Mouse (Mus musculus) myocyte (in vitro differentiated cells): Measurements from ENCODE around the gene Myl4. TPM values are rescaled to one million over a fixed set of nuclear protein-coding genes. Genes with fewer than 3 reads are reported as not detected.

ENCODE experiments used
- H3K27me3 ChIP-seq: one replicate; pipeline ENCODE4 v1.6.1; 2011; ENCODE audit not compliant: control insufficient read depth, insufficient read depth, insufficient read length
- H3K36me3 ChIP-seq: one replicate; pipeline ENCODE4 v1.6.1; 2011; ENCODE audit not compliant: control insufficient read depth, insufficient read depth
- H3K4me2 ChIP-seq: one replicate; pipeline ENCODE4 v1.6.1; 2011; ENCODE audit warnings: low read depth, control low read depth
- H3K4me3 ChIP-seq: one replicate; pipeline ENCODE4 v1.5.1; 2011; ENCODE audit warnings: mild to moderate bottlenecking, control low read depth, moderate library complexity
- H3K79me2 ChIP-seq: one replicate; pipeline ENCODE4 v1.6.1; 2011; ENCODE audit not compliant: control insufficient read depth, insufficient read depth
- H3ac ChIP-seq: one replicate; pipeline ENCODE4 v1.6.1; 2011; ENCODE audit not compliant: control insufficient read depth, insufficient read length
- CEBPB ChIP-seq: IDR thresholded peaks from 2 replicates; pipeline ENCODE4 v1.6.1; 2011; ENCODE audit warnings: mild to moderate bottlenecking, moderate library complexity; ENCODE audit not compliant: poor library complexity, insufficient read depth, severe bottlenecking
- E2F4 ChIP-seq: IDR thresholded peaks from one replicate; pipeline ENCODE4 v1.6.1; 2011; ENCODE audit warnings: mild to moderate bottlenecking, control low read depth, moderate library complexity; ENCODE audit not compliant: insufficient read depth
- MAX ChIP-seq: IDR thresholded peaks from one replicate; pipeline ENCODE4 v1.6.1; 2011; ENCODE audit warnings: low read depth, mild to moderate bottlenecking, control low read depth
- MYOD1 ChIP-seq, 3 experiments: IDR thresholded peaks; one replicate each; pipeline ENCODE4 v1.6.1; 2011; ENCODE audit warnings: control low read depth in 2 of 3, low read depth in 2 of 3, mild to moderate bottlenecking in 2 of 3, moderate library complexity in 1 of 3; ENCODE audit not compliant: insufficient read length in 2 of 3, control insufficient read depth in 1 of 3
- MYOG ChIP-seq, 3 experiments: IDR thresholded peaks; one replicate each; pipeline ENCODE4 v1.6.1; 2011; ENCODE audit warnings: control low read depth in 2 of 3, low read depth in 2 of 3, mild to moderate bottlenecking in 2 of 3; ENCODE audit not compliant: insufficient read length in 2 of 3, control insufficient read depth in 1 of 3, insufficient read depth in 1 of 3
- POLR2A ChIP-seq: IDR thresholded peaks from one replicate; pipeline ENCODE4 v1.6.1; 2011; ENCODE audit warnings: low read depth, mild to moderate bottlenecking, control low read depth, moderate library complexity; ENCODE audit not compliant: insufficient read length
- POLR2AphosphoS2 ChIP-seq: IDR thresholded peaks from one replicate; pipeline ENCODE4 v1.6.1; 2011; ENCODE audit warnings: low read depth, control low read depth; ENCODE audit not compliant: insufficient read length
- REST ChIP-seq: IDR thresholded peaks from one replicate; pipeline ENCODE4 v1.6.1; 2011; ENCODE audit warnings: mild to moderate bottlenecking, control low read depth, moderate library complexity; ENCODE audit not compliant: insufficient read depth, insufficient read length
- SRF ChIP-seq: IDR thresholded peaks from one replicate; pipeline ENCODE4 v1.6.1; 2011; ENCODE audit warnings: low read depth; ENCODE audit not compliant: control insufficient read depth, insufficient read length
- TCF12 ChIP-seq: IDR thresholded peaks from one replicate; pipeline ENCODE4 v1.6.1; 2011; ENCODE audit warnings: mild to moderate bottlenecking, control low read depth; ENCODE audit not compliant: poor library complexity, insufficient read depth, severe bottlenecking
- TCF3 ChIP-seq: IDR thresholded peaks from one replicate; pipeline ENCODE4 v1.6.1; 2011; ENCODE audit warnings: low read depth, control low read depth; ENCODE audit not compliant: insufficient read length
- USF1 ChIP-seq: IDR thresholded peaks from one replicate; pipeline ENCODE4 v1.6.1; 2011; ENCODE audit warnings: low read depth, mild to moderate bottlenecking, control low read depth, moderate library complexity
- polyA plus RNA-seq: library from polyadenylated mRNA; unstranded; fragments of >200 nt; fragmentation: generic; extraction: Trizol; gene quantifications from one replicate; pipeline ENCODE4 v1.2.1, GENCODE M21; 2012; ENCODE audit warnings: missing spikeins

Gene Myl4
- polyA plus RNA-seq, 1 experiment, result 5,062 TPM

GRCm38 (mm10) chr11:104599265-104599945 is 48.9 kb downstream of the Myl4 start:
- H3K79me2 ChIP-seq, result no peaks in the 10 kb centered on the region
- no peaks in the 10 kb centered on the region for H3K27me3 ChIP-seq
- H3K36me3 ChIP-seq, result no peaks in the 10 kb centered on the region
- no peak overlapping the region for H3K4me2 ChIP-seq
- TF ChIP-seq CEBPB, result no peak
- no peak for TF ChIP-seq POLR2AphosphoS2
- H3K4me3 ChIP-seq, result no peak overlapping the region
- no peak overlapping the region for H3ac ChIP-seq

- Histone ChIP-seq H3K4me2 (no peak overlapping the region), H3K36me3 (no peaks in the 10 kb centered on the region), H3K79me2 (no peaks in the 10 kb centered on the region), H3K27me3 (no peaks in the 10 kb centered on the region), H3ac (no peak overlapping the region), H3K4me3 (no peak overlapping the region)
- TF ChIP-seq REST, result no peak
- no peak for TF ChIP-seq TCF3
- TF ChIP-seq E2F4, result no peak
- TF ChIP-seq CEBPB, result no peak
- no peak for TF ChIP-seq POLR2A
- TF ChIP-seq TCF12, result no peak
- no peak for TF ChIP-seq USF1
- no peak for TF ChIP-seq MYOG (IDR thresholded peaks at IDR 0.05; ENCODE audit: control insufficient read depth in 1 of 3, insufficient read depth in 1 of 3, insufficient read length in 2 of 3, low read depth in 2 of 3)
- TF ChIP-seq MYOD1 (IDR thresholded peaks at IDR 0.05; ENCODE audit: control insufficient read depth in 1 of 3, insufficient read length in 2 of 3, low read depth in 2 of 3), result no peak
- TF ChIP-seq POLR2AphosphoS2, result no peak
- TF ChIP-seq MAX, result no peak
- TF ChIP-seq SRF, result no peak
Observed at GRCm38 (mm10) chr11:104600675-104601074, 50.2 kb downstream of the Myl4 start.

- Histone ChIP-seq H3K4me2 (no peak overlapping the region), H3K27me3 (no peaks in the 10 kb centered on the region), H3ac (no peak overlapping the region), H3K36me3 (no peaks in the 10 kb centered on the region), H3K4me3 (no peak overlapping the region), H3K79me2 (peaks cover 11% of the 10 kb centered on the region)
- TF ChIP-seq MYOD1 (IDR thresholded peaks at IDR 0.05; ENCODE audit: control insufficient read depth in 1 of 3, insufficient read length in 2 of 3, low read depth in 2 of 3), result no peak
Observed at GRCm38 (mm10) chr11:104604192-104604591, 53.7 kb downstream of the Myl4 start.

- Histone ChIP-seq H3ac (peak within 1 kb of the TSS; percentile 31), H3K4me3 (peak within 1 kb of the TSS; percentile 46), H3K36me3 (no peaks in the 10 kb centered on the region), H3K79me2 (peaks cover 34% of the 10 kb centered on the region), H3K4me2 (peak within 1 kb of the TSS; percentile 67), H3K27me3 (no peaks in the 10 kb centered on the region)
- TF ChIP-seq REST, result no peak
- TF ChIP-seq POLR2A, result peak; percentile 75
- no peak for TF ChIP-seq E2F4
- TF ChIP-seq TCF3, result no peak
- no peak for TF ChIP-seq SRF
- TF ChIP-seq MAX, result no peak
- no peak for TF ChIP-seq TCF12
- TF ChIP-seq USF1, result no peak
- TF ChIP-seq MYOD1 (IDR thresholded peaks at IDR 0.05; ENCODE audit: control insufficient read depth in 1 of 3, insufficient read length in 2 of 3, low read depth in 2 of 3), result peak in 2 of 3 experiments; percentile 1 to 60
- TF ChIP-seq MYOG (IDR thresholded peaks at IDR 0.05; ENCODE audit: control insufficient read depth in 1 of 3, insufficient read depth in 1 of 3, insufficient read length in 2 of 3, low read depth in 2 of 3), result peak in 2 of 3 experiments; percentile 34 to 35
- no peak for TF ChIP-seq CEBPB
- TF ChIP-seq POLR2AphosphoS2, result peak; percentile 64
Observed at GRCm38 (mm10) chr11:104607491-104608245, 57.2 kb downstream of the Myl4 start, which contains the start of gene Itgb3. TSS of gene Itgb3 (plus strand) at chr11:104608000.

- Histone ChIP-seq H3K79me2 (peaks cover 35% of the 10 kb centered on the region), H3K4me2 (peak overlapping the region; percentile 67), H3K27me3 (no peaks in the 10 kb centered on the region), H3K36me3 (no peaks in the 10 kb centered on the region), H3ac (peak overlapping the region; percentile 31), H3K4me3 (peak overlapping the region; percentile 46)
- TF ChIP-seq MYOG (IDR thresholded peaks at IDR 0.05; ENCODE audit: control insufficient read depth in 1 of 3, insufficient read depth in 1 of 3, insufficient read length in 2 of 3, low read depth in 2 of 3) (peak in 1 of 3 experiments; percentile 4), E2F4 (no peak)
Observed at GRCm38 (mm10) chr11:104608249-104608920, 57.9 kb downstream of the Myl4 start.
